Mouse (Mus musculus) layer of hippocampus, adult 8-10 months (tissue): ENCODE measurements at regions not wholly inside any gene's neighbourhood (a gene's known extent, or its start where the extent isn't known, plus 50 kb on each side); places are given as distances from the start of the nearest gene placed in this dataset.
A peak's percentile ranks its signal among the peaks of the same experiment; 100 is the strongest.
"Not testable (repeated sequence)": the region's sequence is repeated elsewhere in the genome, so short reads cannot be mapped to it uniquely, and the experiment has no call there.

ENCODE experiments used
- DNase-seq, 2 experiments: peaks; one replicate each; pipeline ENCODE4 v3.0.0; 2022; ENCODE audit warnings: low spot score in 2 of 2

DNA sequence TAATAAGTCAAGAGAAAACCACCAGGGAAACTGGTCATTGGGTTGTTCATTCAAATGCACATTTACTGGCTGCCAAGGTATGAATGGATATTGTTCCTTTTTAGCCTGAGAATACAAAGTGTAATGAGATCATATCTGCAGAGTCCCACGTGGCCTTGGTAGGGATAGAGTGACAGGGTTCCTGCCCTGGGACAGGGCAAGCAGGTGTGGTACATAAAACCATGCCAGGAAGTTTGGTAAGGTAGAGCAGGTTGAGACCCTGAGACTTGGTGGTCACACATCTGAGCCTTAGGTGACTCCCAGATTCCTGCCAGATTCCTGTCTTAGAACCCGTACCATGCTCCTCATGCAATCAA is 320.5 kb downstream of the Tm4sf1 start:
- DNase-seq, result no peak

DNA sequence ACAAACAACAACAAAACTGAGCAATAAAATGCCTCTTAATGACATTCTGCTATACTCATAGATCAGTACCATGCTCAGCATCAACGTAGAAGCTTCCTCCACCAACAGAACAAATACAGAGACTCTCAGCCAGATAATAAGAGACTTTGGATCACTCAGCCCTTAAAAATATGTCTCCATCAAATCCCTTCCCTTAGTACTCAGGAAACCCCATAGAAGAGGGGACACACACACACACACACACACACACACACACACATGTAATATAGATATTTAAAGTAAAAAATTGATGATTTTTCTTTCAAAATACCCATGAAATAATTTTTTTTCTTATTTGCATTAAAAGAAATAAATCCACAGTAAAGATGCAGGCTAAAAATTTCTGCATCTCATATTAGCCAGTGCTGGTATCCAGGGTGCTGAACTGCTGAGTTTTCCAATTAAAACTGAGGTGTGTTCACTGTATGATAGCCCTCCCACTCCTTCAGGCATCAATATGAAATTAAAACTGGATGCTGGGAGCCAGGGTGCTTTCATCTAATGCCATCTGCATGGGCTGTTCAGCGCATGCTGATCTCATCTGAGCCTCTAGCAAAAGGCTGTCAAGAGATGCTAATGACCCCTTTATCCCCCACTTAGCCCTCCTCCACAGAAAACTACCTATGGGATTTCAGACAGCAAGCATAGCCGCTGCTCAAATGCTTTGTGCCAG is 321.0 kb downstream of the Tm4sf1 start:
- no peak for DNase-seq

DNA sequence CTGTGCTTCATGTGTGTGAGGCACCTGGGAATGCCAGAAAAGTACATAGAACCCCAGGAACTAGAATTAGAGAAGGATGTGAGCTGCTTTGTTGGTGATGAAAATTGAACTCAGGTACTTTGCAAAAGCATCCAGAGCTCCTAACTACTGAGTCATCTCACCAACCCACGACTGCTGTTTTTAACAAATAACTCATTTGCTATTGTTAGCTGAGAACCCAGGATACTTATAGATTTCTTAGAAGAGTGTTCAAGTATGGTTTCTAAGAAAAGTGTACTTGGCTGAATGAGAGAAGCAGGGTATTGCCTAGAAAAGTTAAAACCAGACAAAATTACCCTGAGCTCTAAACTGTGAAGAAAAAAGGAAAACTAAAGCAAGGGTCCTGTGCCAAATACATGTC is 335.8 kb downstream of the Tm4sf1 start:
- DNase-seq, result no peak

DNA sequence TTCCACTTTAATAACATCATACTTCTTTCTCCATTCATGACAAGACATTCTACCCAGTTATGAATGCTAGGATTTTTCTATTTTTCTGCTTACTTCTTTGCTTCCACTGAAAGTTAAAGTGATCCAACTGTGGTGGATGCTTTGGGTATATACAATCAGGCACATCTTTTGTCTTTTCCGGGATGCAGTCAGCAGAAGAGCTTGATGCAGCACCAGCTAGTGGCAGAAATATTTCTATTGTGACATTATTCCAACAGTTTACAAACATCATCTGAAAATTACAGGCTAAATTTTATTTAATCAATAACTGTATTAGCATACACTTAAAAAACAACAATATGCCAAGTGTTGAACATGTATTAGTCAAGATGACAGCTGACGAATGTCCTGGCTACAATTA is 336.3 kb downstream of the Tm4sf1 start:
- DNase-seq, result no peak

DNA sequence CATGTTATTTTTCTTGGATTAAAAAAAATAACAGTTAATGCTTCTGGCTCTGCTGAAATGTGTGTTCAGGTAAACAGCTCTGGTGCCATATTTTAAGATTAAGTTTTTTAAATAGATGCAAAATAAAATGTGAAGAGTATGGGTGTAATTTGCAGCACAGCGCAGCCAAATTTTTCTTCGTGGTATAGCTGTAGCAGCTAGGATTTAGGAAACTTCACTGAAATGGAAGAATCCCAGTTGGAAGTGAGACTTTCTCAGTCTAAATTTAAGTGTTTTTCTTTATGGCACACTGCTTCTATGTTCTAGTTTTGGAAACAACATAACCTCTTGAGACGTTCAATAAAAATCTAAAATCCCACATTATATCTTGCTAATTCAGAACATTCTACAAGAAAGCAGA is 337.6 kb downstream of the Tm4sf1 start:
- no peak for DNase-seq

DNA sequence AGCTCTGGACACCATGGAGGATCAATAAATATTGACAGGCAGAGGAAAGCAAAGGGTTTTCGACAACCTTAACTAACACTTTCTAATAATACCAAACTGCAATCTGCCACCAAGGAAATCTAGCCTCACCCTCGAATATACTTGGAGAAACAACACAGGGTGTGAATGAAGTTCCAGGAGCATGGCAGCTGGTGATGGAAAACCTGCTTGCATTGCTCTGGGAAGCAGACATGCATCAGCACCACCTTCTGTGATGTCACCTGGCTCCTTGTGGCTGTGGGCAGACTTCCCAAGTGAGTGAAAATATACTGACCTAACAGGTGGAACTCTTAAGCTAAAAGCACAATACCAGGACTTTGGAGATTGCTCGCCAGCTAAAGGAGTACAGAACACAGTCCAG is 338.5 kb downstream of the Tm4sf1 start:
- peak; percentile 30 to 34 for DNase-seq

DNA sequence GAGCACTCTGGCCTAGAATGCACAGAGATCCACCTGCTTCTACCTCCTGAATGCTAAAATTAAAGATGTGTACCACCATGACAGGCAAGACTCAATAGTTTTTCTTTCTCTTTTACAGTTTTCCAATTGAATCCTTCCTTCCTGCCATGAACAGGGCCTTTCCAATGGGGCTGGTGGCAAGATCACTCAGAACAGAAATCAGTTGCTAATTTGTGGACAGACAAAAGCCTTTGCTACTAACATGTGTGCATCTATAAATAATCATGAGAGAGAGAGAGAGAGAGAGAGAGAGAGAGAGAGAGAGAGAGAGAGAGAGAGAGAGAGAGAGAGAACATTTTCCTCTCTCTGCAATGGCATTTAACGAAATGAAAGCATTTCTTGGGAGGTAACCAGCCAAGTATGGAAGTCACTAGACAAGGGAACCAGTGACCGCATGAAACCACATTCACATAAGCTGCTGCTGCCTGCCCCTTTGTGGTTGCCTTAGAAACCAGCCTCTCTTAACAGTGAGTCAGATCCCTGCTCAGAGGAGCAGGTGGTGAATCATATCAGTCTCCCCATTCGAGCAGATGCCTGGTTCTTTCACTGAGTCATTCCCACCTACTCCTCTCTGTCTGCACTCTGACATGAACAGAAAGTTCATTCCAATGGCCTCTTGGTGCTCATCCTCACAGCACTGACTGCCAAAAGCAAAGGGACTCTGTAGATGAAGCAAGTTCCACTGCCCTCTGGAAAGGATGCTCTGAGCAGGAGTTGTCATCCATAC is 339.4 kb downstream of the Tm4sf1 start:
- peak; percentile 78 to 87 for DNase-seq

DNA sequence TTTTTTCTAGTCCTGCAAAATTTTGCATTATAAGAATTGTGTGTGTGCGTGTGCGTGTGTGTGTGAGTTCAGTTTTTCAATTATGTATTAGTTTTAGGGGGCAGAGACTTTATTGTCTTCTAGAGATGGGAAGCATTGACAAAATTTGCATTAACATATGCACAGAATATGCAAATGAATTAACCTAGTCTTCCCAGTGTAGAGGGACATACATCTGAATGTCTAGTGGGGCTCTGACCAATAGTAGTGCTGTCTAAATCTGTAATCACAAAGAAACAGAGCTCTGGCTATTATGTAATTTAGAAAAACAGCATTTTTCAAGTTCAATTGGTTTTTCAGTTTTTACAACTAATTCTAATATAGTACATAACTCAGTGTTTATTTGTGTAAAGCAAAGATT is 344.8 kb downstream of the Tm4sf1 start:
- DNase-seq, result no peak

DNA sequence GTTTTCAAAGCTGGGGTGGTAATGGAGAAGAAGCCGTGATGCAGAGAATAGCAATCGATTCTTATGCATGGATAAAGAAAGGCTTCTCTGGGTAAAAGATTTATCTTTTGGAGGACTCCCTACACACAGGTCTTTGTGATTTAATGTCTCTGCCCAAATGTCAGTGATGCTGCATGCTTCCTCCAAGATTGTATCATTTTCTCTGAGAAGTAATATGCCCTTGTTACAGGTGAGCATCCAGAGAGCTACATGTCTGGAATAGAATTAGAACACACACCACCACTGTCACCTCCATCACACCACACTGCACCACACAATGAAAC is 346.0 kb downstream of the Tm4sf1 start:
- DNase-seq, result no peak

DNA sequence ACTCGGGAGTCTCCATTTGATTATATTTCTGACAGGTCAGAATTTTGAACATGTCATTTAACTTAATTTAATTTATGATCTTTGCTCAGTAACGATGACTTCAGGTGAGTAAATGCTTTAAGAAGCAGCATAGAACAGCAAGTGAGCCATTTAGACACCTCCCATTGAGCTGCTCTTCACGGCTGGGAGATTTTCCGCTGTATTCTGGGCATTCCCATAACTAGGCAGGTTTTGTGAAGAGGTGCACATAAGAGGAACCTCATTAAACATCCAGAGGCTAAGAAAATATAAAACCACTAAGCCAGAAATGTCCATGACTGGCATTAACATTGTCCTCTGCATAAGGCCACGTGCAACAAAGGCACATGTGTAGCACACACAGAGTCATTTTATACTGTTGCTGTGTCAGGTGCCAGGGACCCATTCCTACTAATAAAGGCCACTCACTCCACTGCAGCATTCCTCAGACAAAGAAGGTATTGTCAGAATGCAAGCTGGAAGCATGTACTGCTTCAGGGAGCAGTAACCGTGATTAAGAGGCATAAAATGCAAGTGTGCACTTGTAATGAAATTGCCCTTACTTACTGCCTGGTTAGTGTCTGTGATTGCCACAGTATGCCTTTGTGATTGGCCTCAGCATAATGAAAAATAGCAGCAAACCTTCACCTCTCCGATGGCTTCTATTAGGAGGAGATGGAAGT is 346.5 kb downstream of the Tm4sf1 start:
- DNase-seq, result no peak

DNA sequence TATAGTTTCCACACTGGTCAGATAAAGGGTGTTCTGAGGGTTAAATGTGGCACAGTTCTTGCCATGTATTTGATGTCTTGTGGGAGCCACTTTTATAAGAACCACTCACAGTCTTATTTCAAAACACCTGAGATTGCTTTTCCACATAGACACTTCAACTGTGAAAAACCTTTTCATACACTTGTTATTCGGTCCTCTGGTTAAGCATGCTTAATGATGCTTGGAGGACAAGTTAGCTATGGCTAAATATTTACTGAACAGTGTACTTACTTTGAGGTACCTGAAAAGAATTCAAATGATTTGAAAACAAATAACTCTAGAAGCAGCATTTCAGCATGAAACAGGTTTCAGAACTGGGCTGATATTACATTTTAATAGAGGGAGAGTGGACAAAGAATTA is 359.2 kb downstream of the Tm4sf1 start:
- DNase-seq, result not testable (repeated sequence)

DNA sequence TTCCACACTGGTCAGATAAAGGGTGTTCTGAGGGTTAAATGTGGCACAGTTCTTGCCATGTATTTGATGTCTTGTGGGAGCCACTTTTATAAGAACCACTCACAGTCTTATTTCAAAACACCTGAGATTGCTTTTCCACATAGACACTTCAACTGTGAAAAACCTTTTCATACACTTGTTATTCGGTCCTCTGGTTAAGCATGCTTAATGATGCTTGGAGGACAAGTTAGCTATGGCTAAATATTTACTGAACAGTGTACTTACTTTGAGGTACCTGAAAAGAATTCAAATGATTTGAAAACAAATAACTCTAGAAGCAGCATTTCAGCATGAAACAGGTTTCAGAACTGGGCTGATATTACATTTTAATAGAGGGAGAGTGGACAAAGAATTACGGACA is 372.8 kb downstream of the Tm4sf1 start:
- not testable (repeated sequence) for DNase-seq

DNA sequence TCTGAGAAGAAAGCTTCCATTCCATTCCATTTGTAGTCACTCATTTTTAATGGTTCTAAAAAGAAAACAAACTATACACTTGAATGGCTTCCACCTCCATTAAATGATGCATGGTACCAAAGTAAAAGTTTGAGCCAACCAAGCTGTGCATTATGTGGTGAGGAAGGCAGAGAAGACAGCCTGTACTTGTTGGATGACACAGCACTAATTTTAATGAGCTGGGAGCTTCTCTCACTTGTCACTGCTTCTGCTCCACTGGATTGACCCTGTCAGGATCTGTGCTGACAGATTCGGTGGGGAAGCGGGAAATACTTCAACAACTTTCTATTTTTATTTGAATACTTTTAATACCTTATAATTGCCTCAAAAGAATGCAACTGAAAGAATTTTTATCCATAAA is 403.3 kb downstream of the Tm4sf1 start:
- no peak for DNase-seq

DNA sequence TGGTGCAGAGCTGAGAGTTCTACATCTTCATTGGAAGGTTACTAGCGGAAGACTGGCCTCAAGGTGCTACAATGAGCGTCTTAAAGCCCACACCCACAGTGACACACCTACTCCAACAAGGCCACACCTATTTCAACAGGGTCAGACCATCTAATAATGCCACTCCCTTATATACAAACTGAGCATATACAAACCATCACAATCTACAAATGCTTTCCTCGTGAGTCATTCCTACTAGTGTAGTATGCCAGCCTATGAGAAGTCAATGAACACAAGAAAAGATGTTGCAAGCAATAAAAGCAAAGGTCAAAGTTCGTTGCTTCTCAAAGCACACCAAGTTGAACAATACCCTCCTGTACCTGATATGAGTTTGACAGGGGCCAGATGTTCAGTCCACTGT is 424.7 kb downstream of the Tm4sf1 start:
- no peak for DNase-seq

DNA sequence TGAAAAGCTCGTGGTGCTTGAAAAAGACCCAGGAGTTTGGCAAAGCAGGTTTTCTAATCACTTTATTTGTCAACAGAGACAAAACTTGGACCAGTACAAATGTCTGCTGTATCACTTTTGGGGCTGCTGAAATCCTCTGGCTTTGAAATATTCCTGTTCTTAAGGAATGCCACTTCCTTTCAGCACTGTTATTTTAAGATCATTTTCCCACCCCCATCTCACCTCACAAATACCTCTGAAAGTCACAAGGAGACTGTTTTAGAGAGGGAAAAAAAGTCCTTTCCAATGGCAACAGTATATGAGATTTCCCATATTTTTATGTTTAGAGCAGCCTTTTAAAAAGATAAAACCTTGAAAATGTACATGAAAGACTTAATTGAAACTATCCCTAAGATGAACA is 438.2 kb downstream of the Tm4sf1 start:
- no peak for DNase-seq

DNA sequence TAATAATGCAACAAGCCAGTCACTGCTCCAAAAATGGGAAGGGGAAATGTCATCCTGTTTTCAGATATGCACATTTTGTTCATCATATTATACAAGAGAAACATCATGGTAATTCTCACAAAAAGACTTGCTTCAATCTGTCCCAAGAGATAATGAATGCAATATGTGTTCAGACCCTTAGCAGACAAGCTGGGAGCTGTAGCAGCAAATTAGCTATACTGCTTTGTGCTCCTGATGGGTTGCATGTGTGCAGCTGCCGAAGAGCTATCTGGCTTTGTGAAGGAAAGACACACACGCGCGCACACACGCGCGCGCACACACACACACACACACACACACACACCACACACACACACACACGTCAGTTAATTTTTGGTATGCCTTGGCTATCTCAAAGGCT is 441.9 kb downstream of the Tm4sf1 start:
- DNase-seq, result peak; percentile 5 to 8

DNA sequence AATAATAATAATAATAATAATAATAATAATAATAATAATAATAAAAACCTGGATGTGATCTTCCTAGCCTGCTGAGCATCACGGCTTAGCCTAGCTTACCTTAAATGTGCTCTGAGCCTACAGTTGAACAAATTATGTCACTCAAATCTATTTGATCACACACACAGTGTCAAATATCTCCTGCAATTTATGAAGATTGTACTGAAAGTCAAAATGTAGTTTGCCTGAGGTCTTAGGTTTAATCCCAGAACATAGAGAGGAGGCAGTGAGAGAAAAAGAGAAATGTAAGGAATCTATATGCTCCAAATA is 456.4 kb downstream of the Tm4sf1 start:
- no peak for DNase-seq

DNA sequence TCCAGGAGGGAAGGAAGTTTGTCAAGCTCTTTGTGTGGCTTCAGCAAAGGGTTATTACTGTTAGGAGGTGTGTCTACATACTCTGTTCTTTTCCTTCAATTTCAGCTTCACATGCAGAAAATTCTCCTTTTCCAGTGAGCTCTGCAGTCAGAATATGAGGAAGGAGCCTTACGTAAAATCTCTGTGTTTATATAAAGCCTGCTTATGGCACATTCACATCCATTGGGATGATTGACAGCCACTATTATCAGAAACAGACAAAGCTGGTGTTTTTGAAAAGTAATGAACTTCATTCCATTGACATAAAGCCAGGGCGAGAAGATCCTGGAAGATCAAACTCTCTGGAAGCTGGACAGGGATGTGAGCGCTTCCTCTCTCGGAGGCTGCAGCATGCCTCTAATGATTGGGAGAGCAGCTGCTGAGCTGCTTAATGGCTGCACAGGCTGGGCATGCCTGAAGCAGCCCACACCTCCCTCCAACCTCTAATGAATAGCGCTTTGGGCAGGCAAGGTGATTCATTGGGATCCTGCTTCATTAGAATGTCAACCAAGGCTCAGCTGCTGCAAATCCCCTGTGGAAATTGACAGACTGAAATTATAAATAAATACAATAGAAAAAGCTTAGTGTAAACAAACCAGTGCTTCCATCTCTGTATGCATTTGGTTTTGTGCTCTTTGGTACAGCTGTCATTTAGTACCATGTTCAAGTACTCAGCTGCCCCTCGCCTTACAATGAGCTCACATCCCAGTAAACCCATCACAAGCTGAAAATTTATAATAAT is 456.9 kb downstream of the Tm4sf1 start:
- DNase-seq, result peak in 1 of 2 experiments; percentile 9

DNA sequence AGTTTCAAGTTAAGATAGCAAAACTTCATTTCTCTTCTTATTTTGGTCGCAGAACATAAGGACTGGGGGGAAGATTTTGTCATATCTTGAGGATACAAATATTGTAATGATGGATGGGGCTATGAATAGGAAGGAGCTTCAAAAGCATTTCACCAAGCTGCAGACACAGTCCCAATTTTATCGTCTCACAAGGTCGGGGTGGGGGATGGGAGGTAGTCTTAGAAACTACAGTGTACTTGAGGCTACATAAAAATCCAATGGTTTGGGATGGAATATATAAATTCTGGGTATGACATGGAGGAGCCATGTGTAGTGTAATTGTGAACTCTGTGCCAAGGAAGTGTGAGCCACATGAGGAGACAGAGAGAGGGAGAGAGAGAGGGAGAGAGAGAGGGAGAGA is 464.6 kb downstream of the Tm4sf1 start:
- no peak for DNase-seq

DNA sequence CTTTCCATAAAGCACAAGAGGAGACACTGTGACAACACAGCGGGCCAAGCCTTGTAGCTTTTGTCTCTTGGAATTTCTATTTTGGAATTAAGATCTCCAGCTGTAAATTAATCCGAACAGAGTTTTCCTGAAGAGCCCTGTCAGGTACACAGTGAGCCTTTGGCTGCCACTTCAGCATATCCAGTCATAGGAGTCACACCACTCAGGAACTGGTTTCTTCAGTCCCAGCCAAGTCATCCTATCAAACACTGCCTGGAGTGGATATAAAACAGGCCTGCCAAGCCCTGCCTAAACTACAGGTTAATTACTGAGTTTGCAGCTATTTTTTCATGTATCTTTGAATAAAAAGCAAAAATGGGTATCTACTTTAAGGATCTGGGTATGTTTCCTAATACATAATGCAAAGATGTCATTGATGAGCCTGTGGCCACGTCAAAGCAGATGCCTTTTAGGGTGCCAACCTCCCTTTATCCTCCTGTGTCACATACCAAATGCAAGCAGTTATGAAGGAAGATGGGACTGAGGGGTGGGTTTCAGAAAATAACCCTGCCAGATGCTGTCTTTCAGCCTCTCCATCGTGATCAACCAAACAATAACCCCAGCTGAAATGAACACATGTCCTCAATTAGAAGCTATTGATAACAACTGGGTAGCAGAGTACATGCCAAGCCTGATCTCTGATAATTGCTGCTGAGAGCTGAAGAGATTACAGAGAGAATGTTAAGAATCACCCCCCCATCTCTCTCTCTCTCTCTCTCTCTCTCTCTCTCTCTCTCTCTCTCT is 471.3 kb downstream of the Tm4sf1 start:
- DNase-seq, result no peak

DNA sequence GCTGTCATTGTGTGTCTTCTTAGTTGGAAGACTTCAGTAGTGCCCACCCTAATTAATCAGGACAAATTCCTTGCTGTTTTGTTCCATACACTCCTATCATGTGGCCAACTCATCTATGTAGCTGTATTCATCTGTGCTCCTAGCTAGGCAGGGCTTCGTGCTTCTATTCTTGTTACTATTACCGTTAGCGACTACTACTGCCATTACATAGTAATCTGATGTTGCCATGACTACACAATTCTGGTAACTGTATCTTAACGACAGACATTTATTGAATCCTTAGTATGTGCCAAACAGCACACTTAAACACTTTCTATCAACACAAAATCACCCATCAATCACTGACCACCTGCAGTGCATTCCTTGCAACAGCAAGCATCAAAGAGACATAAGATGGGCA is 477.6 kb downstream of the Tm4sf1 start:
- DNase-seq, result no peak
